Mouse (Mus musculus) embryo, embryonic 11.5 days (tissue): ENCODE data around the gene Inka1.
"Not testable (repeated sequence)": the region's sequence is repeated elsewhere in the genome, so short reads cannot be mapped to it uniquely, and the experiment has no call there.

ENCODE experiments used
- DNase-seq: peaks from one replicate; pipeline ENCODE4 v3.0.0-alpha.2; 2012; ENCODE audit warnings: low read depth, low spot score

Inka1 gene

GRCm38 (mm10) chr9:107985131-107986119 lies at the start of gene Inka1:
TSS of gene Inka1 (minus strand) at chr9:107985879.
- DNase-seq: peak; percentile 82

GRCm38 (mm10) chr9:108032126-108032525 lies 46.4 kb upstream of the Inka1 start:
- DNase-seq: no peak

GRCm38 (mm10) chr9:108027867-108028266 lies 42.2 kb upstream of the Inka1 start:
- DNase-seq: no peak

GRCm38 (mm10) chr9:108026584-108026983 lies 40.9 kb upstream of the Inka1 start:
- no peak for DNase-seq

- no peak for DNase-seq
Measured at GRCm38 (mm10) chr9:108023216-108023615, 37.5 kb upstream of the Inka1 start.

GRCm38 (mm10) chr9:108020741-108021140 lies 35.1 kb upstream of the Inka1 start:
- DNase-seq: no peak

- DNase-seq: no peak
Measured at GRCm38 (mm10) chr9:108017127-108017526, 31.4 kb upstream of the Inka1 start.

GRCm38 (mm10) chr9:108013577-108013976 lies 27.9 kb upstream of the Inka1 start:
- not testable (repeated sequence) for DNase-seq

GRCm38 (mm10) chr9:108010385-108010784 lies 24.7 kb upstream of the Inka1 start:
- no peak for DNase-seq

GRCm38 (mm10) chr9:108008041-108008440 lies 22.4 kb upstream of the Inka1 start:
- no peak for DNase-seq

- no peak for DNase-seq
Measured at GRCm38 (mm10) chr9:108003531-108003890, 17.8 kb upstream of the Inka1 start.

- no peak for DNase-seq
Measured at GRCm38 (mm10) chr9:108002778-108003530, 17.3 kb upstream of the Inka1 start.

GRCm38 (mm10) chr9:108001922-108002770 lies 16.5 kb upstream of the Inka1 start, which contains the start of gene Ip6k1:
TSS of gene Ip6k1 (plus strand) at chr9:108002501.
- peak; percentile 100 for DNase-seq

- DNase-seq: no peak
Measured at GRCm38 (mm10) chr9:107996049-107996448, 10.4 kb upstream of the Inka1 start, which contains the start of gene Gm20662. TSS of gene Gm20662 (plus strand) at chr9:107996349.

GRCm38 (mm10) chr9:107995513-107995912 lies 9.8 kb upstream of the Inka1 start:
- no peak for DNase-seq

GRCm38 (mm10) chr9:107994464-107994863 lies 8.8 kb upstream of the Inka1 start:
- DNase-seq: no peak

GRCm38 (mm10) chr9:107993013-107993412 lies 7.3 kb upstream of the Inka1 start:
- DNase-seq: no peak

- no peak for DNase-seq
Measured at GRCm38 (mm10) chr9:107992197-107992596, 6.5 kb upstream of the Inka1 start, which contains the start of gene Cdhr4. TSS of gene Cdhr4 (plus strand) at chr9:107992497.

- DNase-seq: no peak
Measured at GRCm38 (mm10) chr9:107987950-107988349, 2.3 kb upstream of the Inka1 start.

GRCm38 (mm10) chr9:107986376-107986775 lies 697 bp upstream of the Inka1 start:
- peak; percentile 82 for DNase-seq

GRCm38 (mm10) chr9:107984754-107985055 lies 974 bp downstream of the Inka1 start:
- DNase-seq: no peak
